Mouse (Mus musculus) liver, embryonic 14.5 days (tissue): ENCODE data around the gene Atp11a. TPM values are rescaled to one million over a fixed set of nuclear protein-coding genes. Genes with fewer than 3 reads are reported as not detected.

Experiments
- ATAC-seq: fragments of 200-750 bp; cut with Nextera tagmentation; 2 replicates; pipeline ENCODE4 v1.8.0; 2017; ENCODE audit warnings: moderate number of reproducible peaks, mild to moderate bottlenecking, moderate library complexity; ENCODE audit not compliant: insufficient read depth
- DNase-seq, 3 experiments: peaks; one replicate each; pipeline ENCODE4 v3.0.0-alpha.2; 2012 to 2013; ENCODE audit warnings: low read depth in 3 of 3, low spot score in 3 of 3
- H3K27ac ChIP-seq: fragments of 300-500 bp; sonication (generic); 2 replicates; pipeline ENCODE4 v1.5.1; 2014; ENCODE audit warnings: moderate library complexity, mild to moderate bottlenecking, control low read depth, inconsistent platforms
- H3K27me3 ChIP-seq: fragments of 300-500 bp; sonication (generic); 2 replicates; pipeline ENCODE4 v1.6.1; 2014; ENCODE audit warnings: mild to moderate bottlenecking, low read length, moderate library complexity; ENCODE audit not compliant: control insufficient read depth, insufficient read depth
- H3K36me3 ChIP-seq: fragments of 300-500 bp; sonication (generic); replicated peaks from 2 replicates; pipeline ENCODE4 v1.6.1; 2014; ENCODE audit warnings: low read depth; ENCODE audit not compliant: control insufficient read depth, insufficient read depth
- H3K4me1 ChIP-seq, 2 experiments: fragments of 200-500 bp in 1 of 2; fragments of 300-500 bp in 1 of 2; sonication (generic) in 1 of 2; replicated peaks; 2 replicates each; pipeline ENCODE4 v1.6.1; 2012 to 2014; ENCODE audit warnings: antibody characterized with exemption in 1 of 2, inconsistent platforms in 1 of 2, low read length in 1 of 2; ENCODE audit not compliant: control insufficient read depth in 2 of 2, insufficient read depth in 2 of 2
- H3K4me2 ChIP-seq: fragments of 300-500 bp; sonication (generic); 2 replicates; pipeline ENCODE4 v1.6.1; 2014; ENCODE audit warnings: low read depth, mild to moderate bottlenecking, control low read depth, moderate library complexity
- H3K4me3 ChIP-seq, 2 experiments: fragments of 200-500 bp in 1 of 2; fragments of 300-500 bp in 1 of 2; sonication (generic) in 1 of 2; 2 replicates each; pipeline ENCODE4 v1.5.1; 2012 to 2014; ENCODE audit warnings: low read depth in 2 of 2, low read length in 2 of 2, mild to moderate bottlenecking in 2 of 2, control low read depth in 1 of 2, inconsistent platforms in 1 of 2, moderate library complexity in 1 of 2; ENCODE audit not compliant: insufficient read depth in 1 of 2
- H3K9ac ChIP-seq: fragments of 300-500 bp; sonication (generic); replicated peaks from 2 replicates; pipeline ENCODE4 v1.6.1; 2014; ENCODE audit warnings: mild to moderate bottlenecking, control low read depth, moderate library complexity
- H3K9me3 ChIP-seq: fragments of 300-500 bp; sonication (generic); 2 replicates; pipeline ENCODE4 v1.6.1; 2016; ENCODE audit warnings: low read length, mixed read lengths; ENCODE audit not compliant: control insufficient read depth
- CTCF ChIP-seq: IDR thresholded peaks from 2 replicates; pipeline ENCODE4 v1.5.1; 2016; ENCODE audit warnings: antibody characterized with exemption, low read depth, control low read depth
- EP300 ChIP-seq: IDR thresholded peaks from 2 replicates; pipeline ENCODE4 v1.6.1; 2016; ENCODE audit warnings: antibody characterized with exemption, low read depth
- WGBS: fragments of 180-500 bp; shearing (Covaris S2); extraction: QIAGEN DNeasy Blood & Tissue Kit; methylation state at CpG from one replicate; pipeline ENCODE4 v1.1.7; 2014; ENCODE audit not compliant: insufficient replicate concordance; 5-methylcytosine and 5-hydroxymethylcytosine counted together
- polyA plus RNA-seq, 2 experiments: library from polyadenylated mRNA; depleted of rRNA in 1 of 2; stranded (reverse) in 1 of 2; unstranded in 1 of 2; fragments of >200 nt; fragmentation: Nextera tagmentation in 1 of 2; extraction: Ambion mirVana in 1 of 2; gene quantifications; 2 replicates each; pipeline versions ENCODE4 v1.2.1 to v1.2.3; 2012 to 2014

The Atp11a gene
- polyA plus RNA-seq, 2 experiments, result 1.2 to 2.7 TPM

GRCm38 (mm10) chr8:12877126-12877525 lies 120.3 kb downstream of the Atp11a start:
- no peaks in the 10 kb centered on the region for H3K36me3 ChIP-seq
- no peak overlapping the region for H3K4me3 ChIP-seq
- no peaks in the 10 kb centered on the region for H3K9me3 ChIP-seq
- WGBS, result 45% methylated on average over 6 of the region's 6 CpGs
- H3K4me2 ChIP-seq, result no peak overlapping the region
- ATAC-seq (no peak), DNase-seq (no peak)
- no peak overlapping the region for H3K27ac ChIP-seq
- H3K9ac ChIP-seq, result no peak overlapping the region
- no peak for TF ChIP-seq EP300
- TF ChIP-seq CTCF, result no peak
- H3K4me1 ChIP-seq, result no peaks in the 10 kb centered on the region
- peaks cover 12% of the 10 kb centered on the region for H3K27me3 ChIP-seq

DNA sequence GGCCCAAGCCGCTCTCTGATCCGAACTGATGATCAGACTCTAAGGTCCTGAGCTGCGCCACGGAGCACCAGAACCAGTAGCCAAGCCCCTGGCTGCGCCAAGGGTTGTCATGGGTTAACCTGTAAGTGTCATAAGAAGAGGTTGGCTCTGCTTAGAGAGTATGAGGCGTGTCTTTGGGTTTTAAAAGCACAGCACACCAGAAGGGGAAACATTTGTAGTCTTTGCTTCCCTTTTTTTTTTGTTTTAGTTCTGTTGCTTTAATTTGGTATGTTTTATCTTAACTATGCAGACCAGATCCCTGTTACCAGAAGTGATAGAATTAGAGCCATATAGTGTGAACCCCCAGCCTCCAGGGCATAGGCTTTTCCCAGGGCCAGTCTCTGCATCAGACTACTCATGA lies 123.3 kb downstream of the Atp11a start:
- WGBS, result 52% methylated on average over 6 of the region's 6 CpGs
- no peak overlapping the region for H3K9ac ChIP-seq
- H3K27ac ChIP-seq, result no peak overlapping the region
- TF ChIP-seq EP300, result no peak
- TF ChIP-seq CTCF, result no peak
- ATAC-seq (no peak), DNase-seq (no peak)
- no peak overlapping the region for H3K4me2 ChIP-seq
- no peaks in the 10 kb centered on the region for H3K9me3 ChIP-seq
- H3K27me3 ChIP-seq, result peaks cover 3% of the 10 kb centered on the region; the same call in 1 of the 2 replicates
- no peaks in the 10 kb centered on the region for H3K36me3 ChIP-seq
- no peak overlapping the region for H3K4me3 ChIP-seq
- H3K4me1 ChIP-seq, result no peaks in the 10 kb centered on the region

GRCm38 (mm10) chr8:12883051-12884004 lies 126.5 kb downstream of the Atp11a start:
- TF ChIP-seq EP300 (no peak), CTCF (no peak)
- WGBS, result 55% methylated on average over 21 of the region's 21 CpGs
- Histone ChIP-seq H3K9me3 (no peaks in the 10 kb centered on the region), H3K9ac (no peak overlapping the region), H3K4me1 (no peaks in the 10 kb centered on the region), H3K27ac (no peak overlapping the region), H3K27me3 (no peaks in the 10 kb centered on the region), H3K4me3 (no peak overlapping the region), H3K4me2 (no peak overlapping the region), H3K36me3 (no peaks in the 10 kb centered on the region)
- ATAC-seq (no peak), DNase-seq (no peak)

DNA sequence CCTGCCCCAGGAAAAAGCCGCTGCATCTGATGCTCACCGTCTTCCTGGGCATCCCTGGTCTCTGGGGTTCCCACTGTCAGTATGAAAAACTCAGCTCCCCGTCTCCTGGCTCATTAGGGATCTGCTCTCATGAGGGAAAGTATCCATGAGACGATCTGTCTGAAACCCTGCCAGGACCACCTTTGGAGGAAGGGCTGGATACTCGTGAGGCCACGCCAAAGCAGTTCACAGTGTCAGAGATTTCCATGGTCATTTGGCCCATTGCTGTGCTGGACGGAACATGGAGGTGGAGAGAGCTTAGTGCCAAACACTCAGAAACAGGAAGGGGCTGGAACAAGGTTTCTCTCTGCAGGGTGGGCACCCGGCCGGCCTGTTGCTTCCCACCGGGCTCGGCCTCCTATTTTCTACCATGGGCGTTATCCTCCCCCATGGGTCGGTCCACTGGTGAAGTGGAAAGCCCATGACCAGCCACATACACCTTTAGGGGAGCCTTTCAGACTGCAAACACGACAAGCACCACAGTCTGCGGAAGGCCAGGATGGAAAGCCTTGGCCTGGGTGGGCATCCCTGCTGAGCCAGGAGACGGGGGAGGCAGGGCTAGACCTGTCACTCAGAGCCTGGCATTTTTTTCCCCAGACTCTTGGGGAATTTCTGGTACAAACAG lies 131.1 kb downstream of the Atp11a start:
- H3K9me3 ChIP-seq, result no peaks in the 10 kb centered on the region
- no peak overlapping the region for H3K27ac ChIP-seq
- no peaks in the 10 kb centered on the region for H3K4me1 ChIP-seq
- DNase-seq, result no peak
- WGBS, result 69% methylated on average over 16 of the region's 16 CpGs
- H3K4me3 ChIP-seq, result no peak overlapping the region
- no peaks in the 10 kb centered on the region for H3K27me3 ChIP-seq
- no peak overlapping the region for H3K9ac ChIP-seq
- H3K4me2 ChIP-seq, result no peak overlapping the region
- no peak for ATAC-seq
- no peaks in the 10 kb centered on the region for H3K36me3 ChIP-seq
- TF ChIP-seq CTCF (no peak), EP300 (no peak)

DNA sequence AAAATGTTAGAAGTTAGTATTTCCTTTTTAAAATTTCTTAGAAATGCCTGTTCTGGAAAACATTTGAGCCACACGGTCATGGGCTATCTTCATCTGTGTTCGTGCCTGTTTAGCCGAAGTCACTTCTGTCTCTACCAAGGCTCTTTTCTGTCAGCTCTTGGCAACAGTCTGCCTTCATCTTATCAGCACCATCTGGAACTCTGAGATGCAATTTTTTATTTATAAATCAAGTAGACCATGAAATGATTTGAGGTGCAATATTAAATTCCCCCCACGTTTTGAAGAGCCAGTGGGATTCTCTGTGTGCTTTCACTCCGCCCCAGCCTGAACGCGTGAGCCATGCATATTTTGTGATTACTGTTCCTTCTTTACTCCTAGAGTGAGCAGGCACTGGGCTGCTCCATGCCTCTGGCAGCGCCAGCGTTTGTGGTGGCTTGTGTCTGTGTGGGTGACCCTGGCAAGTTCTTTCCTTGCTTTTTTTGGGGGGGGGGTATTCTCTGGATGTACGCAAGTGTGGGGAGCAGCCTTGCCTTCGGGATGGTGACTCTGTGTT lies 132.3 kb downstream of the Atp11a start:
- TF ChIP-seq CTCF (no peak), EP300 (no peak)
- Histone ChIP-seq H3K9me3 (no peaks in the 10 kb centered on the region), H3K9ac (no peak overlapping the region), H3K4me3 (no peak overlapping the region), H3K36me3 (no peaks in the 10 kb centered on the region), H3K27me3 (no peaks in the 10 kb centered on the region), H3K4me2 (no peak overlapping the region), H3K4me1 (no peaks in the 10 kb centered on the region), H3K27ac (no peak overlapping the region)
- 68% methylated on average over 11 of the region's 11 CpGs for WGBS
- DNase-seq (no peak), ATAC-seq (no peak)
